Mouse (Mus musculus) CH12.LX (cell line): ENCODE data around the gene Ptprd. TPM values are rescaled to one million over a fixed set of nuclear protein-coding genes. Genes with fewer than 3 reads are reported as not detected.

Experiments used
- DNase-seq: peaks from one replicate; pipeline ENCODE4 v3.0.0-alpha.2; 2013; ENCODE audit errors: extremely low read depth
- H3K27ac ChIP-seq: 2 replicates; pipeline ENCODE4 v1.5.1; 2012; ENCODE audit warnings: low read depth, mild to moderate bottlenecking, control low read depth, moderate library complexity; ENCODE audit not compliant: insufficient read depth
- H3K27me3 ChIP-seq: replicated peaks from 2 replicates; pipeline ENCODE3; 2012; ENCODE audit warnings: inconsistent platforms
- H3K36me3 ChIP-seq, 2 experiments: replicated peaks in 1 of 2; 2 replicates each; pipeline versions ENCODE3 to v1.6.1; 2012; ENCODE audit warnings: inconsistent platforms in 1 of 2, low read length in 1 of 2, mild to moderate bottlenecking in 1 of 2, mixed read lengths in 1 of 2, moderate library complexity in 1 of 2; ENCODE audit not compliant: control insufficient read depth in 1 of 2, insufficient read depth in 1 of 2
- H3K4me1 ChIP-seq, 2 experiments: 2 replicates each; pipeline ENCODE4 v1.6.1; 2012; ENCODE audit warnings: inconsistent platforms in 1 of 2, moderate library complexity in 1 of 2; ENCODE audit not compliant: insufficient read depth in 2 of 2, control insufficient read depth in 1 of 2
- H3K4me2 ChIP-seq: 2 replicates; pipeline ENCODE4 v1.6.1; 2012; ENCODE audit warnings: low read depth, mild to moderate bottlenecking, control low read depth; ENCODE audit not compliant: poor library complexity, insufficient read depth, severe bottlenecking
- H3K4me3 ChIP-seq, 3 experiments: fragments of 150-350 bp in 1 of 3; sonication (generic) in 1 of 3; replicated peaks in 1 of 3; 2 replicates each; pipeline versions ENCODE3 to v1.5.1; 2011 to 2012; ENCODE audit warnings: low read depth in 2 of 3, low read length in 2 of 3, mild to moderate bottlenecking in 2 of 3, moderate library complexity in 2 of 3, control low read depth in 1 of 3, improper control_type of control experiment in 1 of 3, inconsistent platforms in 1 of 3, mixed read lengths in 1 of 3; ENCODE audit not compliant: poor library complexity in 1 of 3
- H3K79me2 ChIP-seq: replicated peaks from 2 replicates; pipeline ENCODE4 v1.6.1; 2012; ENCODE audit warnings: mild to moderate bottlenecking, moderate library complexity; ENCODE audit not compliant: control insufficient read depth, poor library complexity, insufficient read depth, severe bottlenecking; ENCODE audit errors: extremely low read depth
- H3K9ac ChIP-seq: 2 replicates; pipeline ENCODE4 v1.6.1; 2012; ENCODE audit warnings: low read depth, mild to moderate bottlenecking, control low read depth, moderate library complexity; ENCODE audit not compliant: insufficient read depth
- H3K9me3 ChIP-seq: replicated peaks from 2 replicates; pipeline ENCODE3; 2012; ENCODE audit warnings: low read length, inconsistent platforms, mixed read lengths
- CHD1 ChIP-seq: IDR thresholded peaks from 2 replicates; pipeline ENCODE4 v1.6.1; 2012; ENCODE audit warnings: low read depth, low read length, improper control_type of control experiment, inconsistent platforms
- CTCF ChIP-seq, 2 experiments: IDR thresholded peaks in 1 of 2; conservative IDR thresholded peaks in 1 of 2; 2 replicates each; pipeline ENCODE4 v1.5.1; 2011 to 2012; ENCODE audit warnings: low read depth in 2 of 2, low read length in 2 of 2, improper control_type of control experiment in 1 of 2, inconsistent platforms in 1 of 2, mild to moderate bottlenecking in 1 of 2, moderate library complexity in 1 of 2
- ETS1 ChIP-seq: conservative IDR thresholded peaks from 2 replicates; pipeline ENCODE4 v1.6.1; 2012; ENCODE audit warnings: low read depth, mild to moderate bottlenecking, inconsistent platforms, low read length, improper control_type of control experiment, moderate library complexity
- MAZ ChIP-seq: IDR thresholded peaks from 2 replicates; pipeline ENCODE4 v1.6.1; 2012; ENCODE audit warnings: low read depth, mild to moderate bottlenecking, inconsistent platforms, low read length, improper control_type of control experiment, moderate library complexity
- NRF1 ChIP-seq: IDR thresholded peaks from 2 replicates; pipeline ENCODE4 v1.6.1; 2014; ENCODE audit warnings: low read depth, mild to moderate bottlenecking, inconsistent platforms, low read length, improper control_type of control experiment, moderate library complexity
- PAX5 ChIP-seq: IDR thresholded peaks from 2 replicates; pipeline ENCODE4 v1.6.1; 2012; ENCODE audit warnings: low read length, inconsistent platforms, mixed read lengths
- POLR2A ChIP-seq: IDR thresholded peaks from 2 replicates; pipeline ENCODE4 v1.6.1; 2011; ENCODE audit warnings: low read depth, mild to moderate bottlenecking, improper control_type of control experiment, low read length
- POLR2AphosphoS2 ChIP-seq: IDR thresholded peaks from 2 replicates; pipeline ENCODE4 v1.6.1; 2011; ENCODE audit warnings: low read depth, low read length, improper control_type of control experiment
- RAD21 ChIP-seq: IDR thresholded peaks from 2 replicates; pipeline ENCODE4 v1.6.1; 2011; ENCODE audit warnings: low read depth, mild to moderate bottlenecking, low read length, improper control_type of control experiment, moderate library complexity
- SIN3A ChIP-seq: IDR thresholded peaks from 2 replicates; pipeline ENCODE4 v1.6.1; 2012; ENCODE audit warnings: low read length, improper control_type of control experiment, inconsistent platforms
- SMC3 ChIP-seq: IDR thresholded peaks from 2 replicates; pipeline ENCODE4 v1.6.1; 2011; ENCODE audit warnings: low read depth, low read length, improper control_type of control experiment
- TCF12 ChIP-seq: IDR thresholded peaks from 2 replicates; pipeline ENCODE4 v1.6.1; 2014; ENCODE audit warnings: low read depth, mild to moderate bottlenecking, inconsistent platforms, low read length, improper control_type of control experiment
- USF1 ChIP-seq: IDR thresholded peaks from 2 replicates; pipeline ENCODE4 v1.6.1; 2014; ENCODE audit warnings: low read depth, mild to moderate bottlenecking, inconsistent platforms, low read length, improper control_type of control experiment
- USF2 ChIP-seq: conservative IDR thresholded peaks from 2 replicates; pipeline ENCODE4 v1.6.1; 2011; ENCODE audit warnings: low read depth, low read length, improper control_type of control experiment
- ZC3H11A ChIP-seq: IDR thresholded peaks from 2 replicates; pipeline ENCODE4 v1.6.1; 2012; ENCODE audit warnings: low read depth, mild to moderate bottlenecking, inconsistent platforms, low read length, improper control_type of control experiment
- ZKSCAN1 ChIP-seq: IDR thresholded peaks from 2 replicates; pipeline ENCODE4 v1.6.1; 2012; ENCODE audit warnings: low read depth, inconsistent platforms, low read length, improper control_type of control experiment, borderline replicate concordance
- ZNF384 ChIP-seq: IDR thresholded peaks from 2 replicates; pipeline ENCODE4 v1.6.1; 2012; ENCODE audit warnings: low read depth, low read length, improper control_type of control experiment, inconsistent platforms
- dilution Hi-C: fragments of 300-500 bp; cut with MboI; formaldehyde crosslinking; loops from 2 replicates; pipeline ENCODE4 v1.14.3; 2020; ENCODE audit warnings: low sequenced_read_pairs; ENCODE audit not compliant: extremely low pct_unique_long_range_greater_than_20kb, extremely low pct_ligation_motif_present
- in situ Hi-C: fragments of 300-500 bp; cut with MboI; formaldehyde crosslinking; loops from 3 replicates; pipeline ENCODE4 v1.14.3; 2019; ENCODE audit warnings: low sequenced_read_pairs, low pct_ligation_motif_present, low pct_unique_long_range_greater_than_20kb, mixed read lengths
- polyA plus RNA-seq: library from polyadenylated mRNA; unstranded; fragments of >175 nt; gene quantifications from 2 replicates; pipeline ENCODE4 v1.2.1, GENCODE M21; 2012; ENCODE audit warnings: low read depth; ENCODE audit not compliant: insufficient read length
- total RNA-seq, 2 experiments: library from RNA; depleted of rRNA; stranded (reverse); fragments of 300-350 nt in 1 of 2; fragments of >200 nt in 1 of 2; gene quantifications; 2 replicates each; pipeline ENCODE4 v1.2.3; 2012 to 2014

Ptprd gene
- total and polyA plus RNA-seq, 3 experiments = not detected

GRCm38 (mm10) chr4:76839016-76839415 is 1372.7 kb downstream of the Ptprd start:
- Histone ChIP-seq H3K9ac (no peak overlapping the region), H3K4me1 (no peaks in the 10 kb centered on the region), H3K4me2 (no peak overlapping the region), H3K9me3 (peaks cover 28% of the 10 kb centered on the region), H3K79me2 (no peaks in the 10 kb centered on the region), H3K27ac (no peak overlapping the region), H3K27me3 (no peaks in the 10 kb centered on the region), H3K4me3 (no peak overlapping the region), H3K36me3 (no peaks in the 10 kb centered on the region)
- in situ Hi-C loops (no loop called here), dilution Hi-C loops (no loop called here)
- no peak for DNase-seq
- TF ChIP-seq ZKSCAN1 (no peak), SMC3 (no peak), POLR2A (no peak), RAD21 (no peak), SIN3A (no peak)

- no peaks in the 10 kb centered on the region for H3K36me3 ChIP-seq
- H3K27ac ChIP-seq = no peak overlapping the region
- H3K4me3 ChIP-seq = no peak overlapping the region
- H3K4me1 ChIP-seq = no peaks in the 10 kb centered on the region
- H3K79me2 ChIP-seq = no peaks in the 10 kb centered on the region
- dilution Hi-C loops (no loop called here), in situ Hi-C loops (no loop called here)
- DNase-seq = no peak
- TF ChIP-seq SMC3 (no peak), ZNF384 (no peak), CHD1 (no peak), USF2 (no peak)
- no peak overlapping the region for H3K4me2 ChIP-seq
- H3K9ac ChIP-seq = no peak overlapping the region
- peaks cover 17% of the 10 kb centered on the region for H3K9me3 ChIP-seq
- no peaks in the 10 kb centered on the region for H3K27me3 ChIP-seq
Observed at GRCm38 (mm10) chr4:76812138-76812537, 1399.6 kb downstream of the Ptprd start.

- in situ Hi-C loops = no loop called here
- H3K36me3 ChIP-seq = no peaks in the 10 kb centered on the region
- H3K27ac ChIP-seq = no peak overlapping the region
- H3K4me1 ChIP-seq = no peaks in the 10 kb centered on the region
- no peak overlapping the region for H3K4me2 ChIP-seq
- no peak overlapping the region for H3K9ac ChIP-seq
- no peaks in the 10 kb centered on the region for H3K79me2 ChIP-seq
- no peak for DNase-seq
- no peaks in the 10 kb centered on the region for H3K27me3 ChIP-seq
- dilution Hi-C loops = no loop called here
- H3K9me3 ChIP-seq = peaks cover 12% of the 10 kb centered on the region
- TF ChIP-seq MAZ (no peak), USF2 (no peak), POLR2AphosphoS2 (no peak), SIN3A (no peak), NRF1 (no peak), USF1 (no peak), PAX5 (no peak), ZC3H11A (no peak), CTCF (conservative IDR thresholded peaks at IDR 0.05 in 1 of 2, IDR thresholded peaks at IDR 0.05 in 1 of 2; ENCODE audit: low read depth in 2 of 2, low read length in 2 of 2) (no peak), ETS1 (no peak), ZNF384 (no peak), ZKSCAN1 (no peak), TCF12 (no peak)
- no peak overlapping the region for H3K4me3 ChIP-seq
Observed at GRCm38 (mm10) chr4:76802708-76803107, 1409.1 kb downstream of the Ptprd start.
